Mouse (Mus musculus) forebrain, embryonic 10.5 days (tissue): ENCODE data around the gene Plpp6. TPM values are rescaled to one million over a fixed set of nuclear protein-coding genes. Genes with fewer than 3 reads are reported as not detected.

Experiments used
- DNase-seq: peaks from one replicate; pipeline ENCODE4 v3.0.0-alpha.2; 2017; ENCODE audit warnings: low spot score; ENCODE audit errors: extremely low spot score
- H3K27ac ChIP-seq: fragments of 300-500 bp; sonication (generic); 2 replicates; pipeline ENCODE4 v1.5.1; 2016; ENCODE audit warnings: mild to moderate bottlenecking
- H3K27me3 ChIP-seq: fragments of 300-500 bp; sonication (generic); 2 replicates; pipeline ENCODE4 v1.6.1; 2016; ENCODE audit warnings: mild to moderate bottlenecking; ENCODE audit not compliant: poor library complexity, severe bottlenecking
- H3K36me3 ChIP-seq: fragments of 300-500 bp; sonication (generic); replicated peaks from 2 replicates; pipeline ENCODE4 v1.6.1; 2016; ENCODE audit warnings: mild to moderate bottlenecking, moderate library complexity
- H3K4me1 ChIP-seq: fragments of 300-500 bp; sonication (generic); 2 replicates; pipeline ENCODE4 v1.6.1; 2016
- H3K4me3 ChIP-seq: fragments of 300-500 bp; sonication (generic); 2 replicates; pipeline ENCODE4 v1.5.1; 2016; ENCODE audit warnings: mild to moderate bottlenecking, moderate library complexity
- H3K9me3 ChIP-seq: fragments of 300-500 bp; sonication (generic); 2 replicates; pipeline ENCODE4 v1.6.1; 2016; ENCODE audit warnings: mild to moderate bottlenecking, moderate library complexity
- WGBS: fragments of 180-500 bp; shearing (Covaris S2); methylation state at CpG from one replicate; pipeline ENCODE4 v1.1.7; 2016; 5-methylcytosine and 5-hydroxymethylcytosine counted together
- polyA plus RNA-seq: library from polyadenylated mRNA; unstranded; fragments of >200 nt; fragmentation: Nextera tagmentation; extraction: Ambion mirVana; gene quantifications from 2 replicates; pipeline ENCODE4 v1.2.1, GENCODE M21; 2016

Plpp6 gene
- 3.0 and 3.4 TPM in 2 replicates for polyA plus RNA-seq

- Histone ChIP-seq H3K4me3 (peak within 1 kb of the TSS; percentile 90), H3K27ac (peak within 1 kb of the TSS; percentile 91), H3K4me1 (peaks cover 22% of the 10 kb centered on the region), H3K36me3 (no peaks in the 10 kb centered on the region), H3K27me3 (peaks cover 49% of the 10 kb centered on the region), H3K9me3 (no peaks in the 10 kb centered on the region)
- WGBS = under 1% methylated on average over 72 of the region's 73 CpGs
- peak; percentile 68 for DNase-seq
These were observed at the start of gene Plpp6 for GRCm38 (mm10) chr19:28963842-28964551. Gene Plpp6 (plus strand): TSS chr19:28963953.

GRCm38 (mm10) chr19:28914598-28914997 is 49.2 kb upstream of the Plpp6 start:
- no peaks in the 10 kb centered on the region for H3K9me3 ChIP-seq
- 89% methylated on average over 6 of the region's 6 CpGs for WGBS
- DNase-seq = no peak
- H3K4me1 ChIP-seq = peaks cover 16% of the 10 kb centered on the region
- no peak overlapping the region for H3K27ac ChIP-seq
- no peaks in the 10 kb centered on the region for H3K27me3 ChIP-seq
- no peak overlapping the region for H3K4me3 ChIP-seq
- no peaks in the 10 kb centered on the region for H3K36me3 ChIP-seq

GRCm38 (mm10) chr19:28915602-28916250 is 48.0 kb upstream of the Plpp6 start:
- no peak overlapping the region for H3K4me3 ChIP-seq
- peaks cover 16% of the 10 kb centered on the region for H3K4me1 ChIP-seq
- 79% methylated on average over 2 of the region's 2 CpGs for WGBS
- no peaks in the 10 kb centered on the region for H3K9me3 ChIP-seq
- H3K27ac ChIP-seq = no peak overlapping the region
- H3K27me3 ChIP-seq = no peaks in the 10 kb centered on the region
- no peak for DNase-seq
- H3K36me3 ChIP-seq = no peaks in the 10 kb centered on the region

- H3K27me3 ChIP-seq = no peaks in the 10 kb centered on the region
- no peak for DNase-seq
- H3K27ac ChIP-seq = no peak overlapping the region
- WGBS = 68% methylated on average over 4 of the region's 4 CpGs
- H3K4me3 ChIP-seq = no peak overlapping the region
- H3K4me1 ChIP-seq = peaks cover 16% of the 10 kb centered on the region
- no peaks in the 10 kb centered on the region for H3K36me3 ChIP-seq
- H3K9me3 ChIP-seq = no peaks in the 10 kb centered on the region
These were observed 47.3 kb upstream of the Plpp6 start for GRCm38 (mm10) chr19:28916492-28916891.

GRCm38 (mm10) chr19:28917839-28918238 is 45.9 kb upstream of the Plpp6 start:
- Histone ChIP-seq H3K9me3 (no peaks in the 10 kb centered on the region), H3K4me1 (peaks cover 16% of the 10 kb centered on the region), H3K27me3 (no peaks in the 10 kb centered on the region), H3K4me3 (no peak overlapping the region), H3K36me3 (no peaks in the 10 kb centered on the region), H3K27ac (no peak overlapping the region)
- no peak for DNase-seq
- WGBS = 82% methylated on average over 5 of the region's 5 CpGs

- WGBS = 90% methylated on average over 5 of the region's 5 CpGs
- H3K9me3 ChIP-seq = no peaks in the 10 kb centered on the region
- no peaks in the 10 kb centered on the region for H3K4me1 ChIP-seq
- no peaks in the 10 kb centered on the region for H3K36me3 ChIP-seq
- H3K27ac ChIP-seq = no peak overlapping the region
- H3K4me3 ChIP-seq = no peak overlapping the region
- H3K27me3 ChIP-seq = no peaks in the 10 kb centered on the region
- no peak for DNase-seq
These were observed 37.4 kb upstream of the Plpp6 start for GRCm38 (mm10) chr19:28926366-28926765.

- Histone ChIP-seq H3K4me3 (no peak overlapping the region), H3K27ac (no peak overlapping the region), H3K4me1 (no peaks in the 10 kb centered on the region), H3K36me3 (no peaks in the 10 kb centered on the region), H3K9me3 (no peaks in the 10 kb centered on the region), H3K27me3 (no peaks in the 10 kb centered on the region)
- 74% methylated on average over 4 of the region's 4 CpGs for WGBS
- no peak for DNase-seq
These were observed 36.4 kb upstream of the Plpp6 start for GRCm38 (mm10) chr19:28927396-28927795.

GRCm38 (mm10) chr19:28929034-28929433 is 34.7 kb upstream of the Plpp6 start:
- Histone ChIP-seq H3K9me3 (no peaks in the 10 kb centered on the region), H3K4me1 (no peaks in the 10 kb centered on the region), H3K27me3 (no peaks in the 10 kb centered on the region), H3K4me3 (no peak overlapping the region), H3K36me3 (no peaks in the 10 kb centered on the region), H3K27ac (no peak overlapping the region)
- no peak for DNase-seq

- DNase-seq = no peak
- Histone ChIP-seq H3K4me3 (no peak overlapping the region), H3K27ac (no peak overlapping the region), H3K27me3 (no peaks in the 10 kb centered on the region), H3K36me3 (no peaks in the 10 kb centered on the region), H3K4me1 (peaks cover 1% of the 10 kb centered on the region; the same call in 1 of the 2 replicates), H3K9me3 (no peaks in the 10 kb centered on the region)
- 93% methylated on average over 3 of the region's 3 CpGs for WGBS
These were observed 28.9 kb upstream of the Plpp6 start for GRCm38 (mm10) chr19:28934897-28935296.

- no peak overlapping the region for H3K27ac ChIP-seq
- DNase-seq = no peak
- H3K27me3 ChIP-seq = no peaks in the 10 kb centered on the region
- H3K9me3 ChIP-seq = no peaks in the 10 kb centered on the region
- 84% methylated on average over 9 of the region's 9 CpGs for WGBS
- H3K36me3 ChIP-seq = no peaks in the 10 kb centered on the region
- no peak overlapping the region for H3K4me3 ChIP-seq
- H3K4me1 ChIP-seq = peaks cover 10% of the 10 kb centered on the region; the same call in 1 of the 2 replicates
These were observed 23.4 kb upstream of the Plpp6 start for GRCm38 (mm10) chr19:28940135-28940874.

- Histone ChIP-seq H3K4me1 (peaks cover 10% of the 10 kb centered on the region; the same call in 1 of the 2 replicates), H3K27ac (no peak overlapping the region), H3K36me3 (no peaks in the 10 kb centered on the region), H3K27me3 (no peaks in the 10 kb centered on the region), H3K9me3 (no peaks in the 10 kb centered on the region), H3K4me3 (no peak overlapping the region)
- 78% methylated on average over 4 of the region's 4 CpGs for WGBS
- no peak for DNase-seq
These were observed 22.5 kb upstream of the Plpp6 start for GRCm38 (mm10) chr19:28941271-28941670.

GRCm38 (mm10) chr19:28946782-28947181 is 17.0 kb upstream of the Plpp6 start:
- 76% methylated on average over 4 of the region's 4 CpGs for WGBS
- H3K4me1 ChIP-seq = no peaks in the 10 kb centered on the region
- H3K4me3 ChIP-seq = no peak overlapping the region
- no peak for DNase-seq
- H3K9me3 ChIP-seq = no peaks in the 10 kb centered on the region
- H3K27ac ChIP-seq = no peak overlapping the region
- H3K36me3 ChIP-seq = no peaks in the 10 kb centered on the region
- H3K27me3 ChIP-seq = no peaks in the 10 kb centered on the region

GRCm38 (mm10) chr19:28947311-28947710 is 16.4 kb upstream of the Plpp6 start:
- H3K4me3 ChIP-seq = no peak overlapping the region
- no peaks in the 10 kb centered on the region for H3K36me3 ChIP-seq
- 75% methylated on average over 2 of the region's 2 CpGs for WGBS
- H3K27ac ChIP-seq = no peak overlapping the region
- no peaks in the 10 kb centered on the region for H3K27me3 ChIP-seq
- DNase-seq = no peak
- no peaks in the 10 kb centered on the region for H3K9me3 ChIP-seq
- H3K4me1 ChIP-seq = no peaks in the 10 kb centered on the region
